Mouse (Mus musculus): ENCODE results near the gene Ddit4. TPM values are rescaled to one million over a fixed set of nuclear protein-coding genes. Genes with fewer than 3 reads are reported as not detected.
A peak's percentile ranks its signal among the peaks of the same experiment; 100 is the strongest.

Ddit4 gene
- total RNA-seq, 1 experiment from 2014 or later: 7.9 TPM

DNA sequence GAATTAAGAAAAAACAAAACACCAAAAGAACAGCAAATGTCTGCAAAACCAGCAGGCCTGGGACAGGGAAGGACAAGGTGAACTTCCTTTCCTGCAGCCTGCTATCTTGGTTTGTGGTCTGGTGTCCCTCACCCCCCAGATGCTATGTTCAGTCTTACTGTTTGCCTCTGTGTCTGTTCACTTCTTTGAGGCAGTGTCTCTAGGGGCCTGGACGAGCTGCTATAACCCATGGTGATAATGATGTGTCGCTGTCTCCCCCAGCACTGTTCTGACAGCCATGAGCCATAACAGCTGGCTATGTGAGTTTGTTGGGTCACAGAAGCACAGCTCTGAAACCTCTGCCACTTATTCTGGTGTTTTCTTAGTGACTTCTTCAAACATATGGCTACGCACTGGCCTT is 23.2 kb upstream of the Ddit4 start:
- ATAC-seq (replicated peaks in 1 of 2; ENCODE audit: insufficient read depth in 1 of 2, low FRiP score in 2 of 2, low TSS enrichment in 1 of 2, low read depth in 1 of 2, poor library complexity in 2 of 2, severe bottlenecking in 2 of 2): peak; percentile 16 to 30

- ATAC-seq (replicated peaks in 1 of 2; ENCODE audit: insufficient read depth in 1 of 2, low FRiP score in 2 of 2, low TSS enrichment in 1 of 2, low read depth in 1 of 2, poor library complexity in 2 of 2, severe bottlenecking in 2 of 2): peak; percentile 76 to 78
Observed at GRCm38 (mm10) chr10:59974191-59974664, 22.6 kb upstream of the Ddit4 start.

DNA sequence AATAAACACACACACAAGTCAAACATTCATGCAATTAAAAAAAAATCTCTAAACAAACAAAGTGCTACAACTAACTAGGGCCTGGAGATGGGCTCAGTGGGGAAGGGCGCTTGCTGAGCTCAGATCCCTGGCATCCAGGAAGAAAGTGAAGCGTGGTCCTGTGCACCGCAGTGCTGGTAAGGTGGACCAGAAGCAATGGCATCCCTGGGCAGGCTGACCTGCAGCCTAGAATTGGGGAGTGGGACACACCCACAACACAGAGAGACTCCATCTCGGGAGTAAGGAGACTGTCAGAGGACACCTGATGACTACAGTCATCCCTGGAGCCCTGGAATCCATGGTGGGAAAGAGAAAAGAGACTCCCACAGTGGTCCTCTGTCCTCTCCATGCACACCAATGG is 21.8 kb upstream of the Ddit4 start:
- no peak for ATAC-seq (replicated peaks in 1 of 2; ENCODE audit: insufficient read depth in 1 of 2, low FRiP score in 2 of 2, low TSS enrichment in 1 of 2, low read depth in 1 of 2, poor library complexity in 2 of 2, severe bottlenecking in 2 of 2)

GRCm38 (mm10) chr10:59972999-59973398 is 21.4 kb upstream of the Ddit4 start:
- no peak for ATAC-seq (replicated peaks in 1 of 2; ENCODE audit: insufficient read depth in 1 of 2, low FRiP score in 2 of 2, low TSS enrichment in 1 of 2, low read depth in 1 of 2, poor library complexity in 2 of 2, severe bottlenecking in 2 of 2)

- ATAC-seq (replicated peaks in 1 of 2; ENCODE audit: insufficient read depth in 1 of 2, low FRiP score in 2 of 2, low TSS enrichment in 1 of 2, low read depth in 1 of 2, poor library complexity in 2 of 2, severe bottlenecking in 2 of 2): no peak
Observed at GRCm38 (mm10) chr10:59972534-59972933, 20.9 kb upstream of the Ddit4 start.

DNA sequence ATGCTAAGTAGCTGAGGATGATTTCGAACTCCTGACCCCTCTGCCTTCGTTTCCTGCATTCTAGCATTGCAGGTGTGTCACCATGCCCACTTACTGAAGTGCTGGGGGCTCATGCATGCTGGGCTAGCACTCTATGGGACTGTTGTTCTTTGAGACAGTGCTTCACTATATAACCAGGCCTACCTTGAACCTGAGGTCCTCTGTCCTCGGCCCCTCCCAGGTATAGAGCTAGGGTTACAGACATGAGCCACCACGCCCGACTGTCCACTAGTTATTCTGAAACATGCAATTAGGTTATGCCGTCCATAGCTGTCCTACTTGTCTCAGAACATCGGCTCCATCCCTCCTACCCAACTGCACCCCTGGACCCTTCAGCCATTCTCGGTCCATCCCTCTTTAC is 20.2 kb upstream of the Ddit4 start:
- ATAC-seq (replicated peaks in 1 of 2; ENCODE audit: insufficient read depth in 1 of 2, low FRiP score in 2 of 2, low TSS enrichment in 1 of 2, low read depth in 1 of 2, poor library complexity in 2 of 2, severe bottlenecking in 2 of 2): no peak

GRCm38 (mm10) chr10:59970450-59971062 is 18.9 kb upstream of the Ddit4 start:
- ATAC-seq (replicated peaks in 1 of 2; ENCODE audit: insufficient read depth in 1 of 2, low FRiP score in 2 of 2, low TSS enrichment in 1 of 2, low read depth in 1 of 2, poor library complexity in 2 of 2, severe bottlenecking in 2 of 2): no peak

GRCm38 (mm10) chr10:59969821-59970449 is 18.3 kb upstream of the Ddit4 start:
- peak in 1 of 2 experiments; percentile 52; a peak in 2 of 4 replicates for ATAC-seq (replicated peaks in 1 of 2; ENCODE audit: insufficient read depth in 1 of 2, low FRiP score in 2 of 2, low TSS enrichment in 1 of 2, low read depth in 1 of 2, poor library complexity in 2 of 2, severe bottlenecking in 2 of 2)

DNA sequence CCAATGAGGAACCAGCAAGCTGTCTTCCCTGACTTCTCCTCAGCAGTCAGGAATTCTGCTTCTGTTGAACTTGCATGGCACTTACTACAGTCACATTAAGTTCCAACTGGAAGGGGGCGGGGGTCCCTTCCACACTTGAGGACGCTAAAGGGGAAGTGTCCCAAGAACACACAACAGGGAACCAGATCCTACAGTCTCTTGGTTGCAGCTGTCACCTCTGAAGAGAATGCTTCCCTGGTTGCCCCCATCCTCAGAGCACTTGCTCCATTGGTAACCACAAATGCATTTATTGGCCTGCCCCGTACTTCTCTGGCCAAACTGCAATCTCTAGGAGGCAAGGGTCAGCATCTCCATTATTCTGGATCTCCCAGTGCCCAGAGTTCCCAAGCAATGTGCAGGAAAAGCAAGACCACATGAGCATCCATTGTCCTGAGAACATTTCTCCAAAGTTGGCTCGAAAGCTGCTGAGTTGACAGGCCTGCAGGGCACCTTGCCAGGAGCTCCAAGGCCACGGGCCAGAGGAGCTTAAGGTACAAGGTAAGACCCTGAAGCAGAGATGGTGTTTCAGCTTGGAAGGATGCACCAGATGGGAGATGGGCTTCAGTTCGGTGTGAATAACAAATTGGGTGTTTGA is 15.8 kb upstream of the Ddit4 start:
- no peak for ATAC-seq (replicated peaks in 1 of 2; ENCODE audit: insufficient read depth in 1 of 2, low FRiP score in 2 of 2, low TSS enrichment in 1 of 2, low read depth in 1 of 2, poor library complexity in 2 of 2, severe bottlenecking in 2 of 2)

- no peak for ATAC-seq (replicated peaks in 1 of 2; ENCODE audit: insufficient read depth in 1 of 2, low FRiP score in 2 of 2, low TSS enrichment in 1 of 2, low read depth in 1 of 2, poor library complexity in 2 of 2, severe bottlenecking in 2 of 2)
Observed at GRCm38 (mm10) chr10:59966743-59967142, 15.1 kb upstream of the Ddit4 start.

- ATAC-seq (replicated peaks in 1 of 2; ENCODE audit: insufficient read depth in 1 of 2, low FRiP score in 2 of 2, low TSS enrichment in 1 of 2, low read depth in 1 of 2, poor library complexity in 2 of 2, severe bottlenecking in 2 of 2): no peak
Observed at GRCm38 (mm10) chr10:59965788-59966187, 14.2 kb upstream of the Ddit4 start.

GRCm38 (mm10) chr10:59965362-59965695 is 13.7 kb upstream of the Ddit4 start:
- no peak for ATAC-seq (replicated peaks in 1 of 2; ENCODE audit: insufficient read depth in 1 of 2, low FRiP score in 2 of 2, low TSS enrichment in 1 of 2, low read depth in 1 of 2, poor library complexity in 2 of 2, severe bottlenecking in 2 of 2)

DNA sequence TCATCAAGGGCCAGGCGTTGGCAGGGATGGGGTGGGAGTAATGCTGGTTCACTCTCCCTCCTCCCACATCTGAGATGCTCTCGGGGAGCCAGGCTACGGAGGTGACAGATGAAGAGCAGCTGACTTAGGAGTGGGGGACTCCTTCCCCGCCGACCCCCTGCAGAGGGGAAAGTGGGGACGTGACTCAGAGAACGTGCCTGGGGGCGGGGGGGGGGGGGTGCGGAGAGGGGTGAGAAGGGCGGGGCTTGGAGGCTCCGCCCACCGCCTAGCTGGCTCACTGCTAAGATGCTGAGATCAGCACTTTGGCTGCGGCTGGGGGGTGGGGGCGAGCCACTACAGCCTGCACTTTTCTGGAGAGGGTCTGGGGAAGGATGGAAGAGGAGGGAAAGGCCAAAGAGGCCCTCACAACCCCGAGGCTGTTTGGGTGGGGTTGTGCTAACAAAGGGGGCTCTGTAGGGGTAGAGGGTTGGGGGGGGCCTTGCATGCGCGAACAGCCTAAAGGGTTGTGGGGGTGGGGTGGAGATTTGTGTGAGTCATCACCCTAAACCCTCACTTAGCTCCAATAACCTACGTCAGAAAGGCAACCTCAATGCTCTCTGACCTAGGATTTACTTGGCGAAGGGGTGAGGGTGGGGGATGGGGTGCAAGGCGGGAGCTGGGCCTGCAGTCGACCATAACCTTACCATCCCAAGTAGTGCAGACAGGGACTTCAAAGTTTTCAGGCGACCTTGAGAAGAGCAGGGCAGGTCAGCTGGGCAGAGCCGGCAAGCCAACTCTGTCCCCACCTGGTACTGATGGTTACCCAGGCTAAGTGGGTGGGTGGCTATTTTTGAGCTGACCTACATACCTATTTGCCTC is 13.1 kb upstream of the Ddit4 start:
- no peak; a peak in 1 of 4 replicates for ATAC-seq (replicated peaks in 1 of 2; ENCODE audit: insufficient read depth in 1 of 2, low FRiP score in 2 of 2, low TSS enrichment in 1 of 2, low read depth in 1 of 2, poor library complexity in 2 of 2, severe bottlenecking in 2 of 2)

DNA sequence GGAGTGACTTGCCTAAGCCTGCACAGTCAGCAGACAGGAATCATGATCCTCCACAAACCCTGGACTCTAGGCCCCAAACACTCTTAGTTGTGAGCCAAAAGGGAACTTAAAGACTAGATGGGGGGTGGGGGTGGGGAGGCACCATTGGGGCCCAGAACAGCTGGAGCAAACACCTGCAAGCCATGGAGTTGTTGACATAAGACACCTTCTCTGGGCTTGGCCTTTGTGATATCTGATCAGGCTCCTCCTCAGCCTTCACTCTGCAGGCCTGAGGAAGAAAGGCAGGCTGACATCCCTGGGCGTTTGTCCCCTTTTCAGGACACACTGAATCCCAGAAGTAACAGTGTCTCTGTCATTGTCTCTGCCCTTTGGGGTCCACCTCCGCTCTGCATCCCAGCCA is 12.0 kb upstream of the Ddit4 start:
- no peak for ATAC-seq (replicated peaks in 1 of 2; ENCODE audit: insufficient read depth in 1 of 2, low FRiP score in 2 of 2, low TSS enrichment in 1 of 2, low read depth in 1 of 2, poor library complexity in 2 of 2, severe bottlenecking in 2 of 2)

DNA sequence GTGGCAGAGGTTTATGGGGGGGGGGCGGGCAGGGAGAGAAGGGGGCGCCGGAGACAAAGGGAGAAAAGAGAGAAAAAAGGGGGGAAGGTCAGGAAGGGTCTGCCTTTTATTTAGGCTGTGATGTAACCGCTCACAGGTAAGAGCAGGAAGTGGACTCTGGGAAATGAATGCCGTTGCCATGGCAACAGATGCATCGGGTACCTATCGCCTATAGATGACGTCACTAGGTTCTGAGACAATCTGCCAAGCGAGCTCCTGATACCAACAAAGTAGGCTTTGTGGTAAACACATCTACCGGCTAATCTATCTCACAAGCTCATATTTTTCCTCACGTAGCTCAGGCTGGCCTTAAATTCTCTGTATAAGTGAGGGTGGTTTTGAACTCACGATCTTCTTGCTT is 7.9 kb upstream of the Ddit4 start:
- no peak for ATAC-seq (replicated peaks in 1 of 2; ENCODE audit: insufficient read depth in 1 of 2, low FRiP score in 2 of 2, low TSS enrichment in 1 of 2, low read depth in 1 of 2, poor library complexity in 2 of 2, severe bottlenecking in 2 of 2)

DNA sequence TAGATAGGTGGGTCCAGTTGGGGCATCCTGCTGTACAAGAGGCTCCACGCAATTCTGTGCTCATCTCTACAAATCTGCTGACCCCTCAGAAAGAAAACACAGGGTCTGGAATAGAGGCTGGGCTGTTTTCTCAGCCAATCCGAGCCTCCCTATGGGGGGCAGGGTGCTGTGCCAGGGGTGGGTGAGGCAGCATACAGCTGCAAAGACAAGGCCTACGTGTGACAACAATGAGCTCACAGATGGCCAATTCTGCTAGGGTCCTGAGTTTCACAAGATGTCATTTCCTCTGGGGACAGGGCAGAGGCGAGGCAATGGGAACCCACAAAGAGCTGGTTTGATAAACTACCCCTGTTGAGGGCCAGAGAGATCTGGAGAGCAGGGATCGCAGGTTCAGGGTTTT is 6.8 kb upstream of the Ddit4 start:
- ATAC-seq (replicated peaks in 1 of 2; ENCODE audit: insufficient read depth in 1 of 2, low FRiP score in 2 of 2, low TSS enrichment in 1 of 2, low read depth in 1 of 2, poor library complexity in 2 of 2, severe bottlenecking in 2 of 2): 0 out of 4 replicates have a peak, but pooled peaks have one; percentile 4 to 14

- 0 out of 4 replicates have a peak, but pooled peaks of 1 of the 2 experiments have one; percentile 14 for ATAC-seq (replicated peaks in 1 of 2; ENCODE audit: insufficient read depth in 1 of 2, low FRiP score in 2 of 2, low TSS enrichment in 1 of 2, low read depth in 1 of 2, poor library complexity in 2 of 2, severe bottlenecking in 2 of 2)
Observed at GRCm38 (mm10) chr10:59957171-59958149, 5.8 kb upstream of the Ddit4 start.
